Mouse (Mus musculus) lung, postnatal 14 days (tissue): Measurements from ENCODE around the gene Thsd4.
A peak's percentile ranks its signal among the peaks of the same experiment; 100 is the strongest.
"Not testable (repeated sequence)": the region's sequence is repeated elsewhere in the genome, so short reads cannot be mapped to it uniquely, and the experiment has no call there.

Experiments used
- DNase-seq: peaks from one replicate; pipeline ENCODE4 v3.0.0; 2021

Thsd4 gene

GRCm38 (mm10) chr9:60305204-60305840, 216.5 kb downstream of the Thsd4 start:
- no peak for DNase-seq

- no peak for DNase-seq
Measured at GRCm38 (mm10) chr9:60296276-60296675, 225.6 kb downstream of the Thsd4 start.

- DNase-seq = no peak
Measured at GRCm38 (mm10) chr9:60295199-60295598, 226.6 kb downstream of the Thsd4 start.

GRCm38 (mm10) chr9:60293129-60293528, 228.7 kb downstream of the Thsd4 start:
- DNase-seq = no peak

GRCm38 (mm10) chr9:60290780-60291179, 231.1 kb downstream of the Thsd4 start:
- DNase-seq = no peak

GRCm38 (mm10) chr9:60288789-60289188, 233.1 kb downstream of the Thsd4 start:
- DNase-seq = no peak

GRCm38 (mm10) chr9:60286390-60286789, 235.5 kb downstream of the Thsd4 start:
- DNase-seq = no peak

- DNase-seq = no peak
Measured at GRCm38 (mm10) chr9:60285047-60285462, 236.8 kb downstream of the Thsd4 start.

GRCm38 (mm10) chr9:60284318-60284717, 237.5 kb downstream of the Thsd4 start:
- DNase-seq = no peak

- no peak for DNase-seq
Measured at GRCm38 (mm10) chr9:60283546-60283945, 238.3 kb downstream of the Thsd4 start.

GRCm38 (mm10) chr9:60281281-60281680, 240.6 kb downstream of the Thsd4 start:
- DNase-seq = peak; percentile 12

GRCm38 (mm10) chr9:60280786-60281185, 241.1 kb downstream of the Thsd4 start:
- DNase-seq = no peak

GRCm38 (mm10) chr9:60279556-60279955, 242.3 kb downstream of the Thsd4 start:
- no peak for DNase-seq

GRCm38 (mm10) chr9:60276351-60276750, 245.5 kb downstream of the Thsd4 start:
- no peak for DNase-seq

- DNase-seq = peak; percentile 28
Measured at GRCm38 (mm10) chr9:60275410-60276159, 246.3 kb downstream of the Thsd4 start.

- no peak for DNase-seq
Measured at GRCm38 (mm10) chr9:60274503-60274902, 247.3 kb downstream of the Thsd4 start.

- DNase-seq = not testable (repeated sequence)
Measured at GRCm38 (mm10) chr9:60272345-60272744, 249.5 kb downstream of the Thsd4 start.

GRCm38 (mm10) chr9:60271940-60272339, 249.9 kb downstream of the Thsd4 start:
- no peak for DNase-seq

- DNase-seq = no peak
Measured at GRCm38 (mm10) chr9:60269807-60270206, 252.0 kb downstream of the Thsd4 start.

- DNase-seq = no peak
Measured at GRCm38 (mm10) chr9:60267273-60267626, 254.6 kb downstream of the Thsd4 start.

- DNase-seq = no peak
Measured at GRCm38 (mm10) chr9:60266583-60267272, 255.1 kb downstream of the Thsd4 start.

GRCm38 (mm10) chr9:60264586-60265325, 257.1 kb downstream of the Thsd4 start:
- DNase-seq = peak; percentile 28

GRCm38 (mm10) chr9:60262515-60263140, 259.2 kb downstream of the Thsd4 start:
- no peak for DNase-seq
